Mouse (Mus musculus): Measurements from ENCODE around the gene Zfp455.
"Not testable (repeated sequence)": the region's sequence is repeated elsewhere in the genome, so short reads cannot be mapped to it uniquely, and the experiment has no call there.

Zfp455 gene

GRCm38 (mm10) chr13:67194340-67194894 lies at the start of gene Zfp455:
TSS of gene Zfp455 (plus strand) at chr13:67194506.
- DNase-seq (ENCODE audit: low spot score) = peak; percentile 60

GRCm38 (mm10) chr13:67166122-67166521 lies 28.2 kb upstream of the Zfp455 start:
- DNase-seq (ENCODE audit: low spot score) = not testable (repeated sequence)

- DNase-seq (ENCODE audit: low spot score) = peak; percentile 63
These were observed 21.1 kb upstream of the Zfp455 start, which contains the start of gene Rsl1 for GRCm38 (mm10) chr13:67172991-67173722. TSS of gene Rsl1 (plus strand) at chr13:67173182.

DNA sequence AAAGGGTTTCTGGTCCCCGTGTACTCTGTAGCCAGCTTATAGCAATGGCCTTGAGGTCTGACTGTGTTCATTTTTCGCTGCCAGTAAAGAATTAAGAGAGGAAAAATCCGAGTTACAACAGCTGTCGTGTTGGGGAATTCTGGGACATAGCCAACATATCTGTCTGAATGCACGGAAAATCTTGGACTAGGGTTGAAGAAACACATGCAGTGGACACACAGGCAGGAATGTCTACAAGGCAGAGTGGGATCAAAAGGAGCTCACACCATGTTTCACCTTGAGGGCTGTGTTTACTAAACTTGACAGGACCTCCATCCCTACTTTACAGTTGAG lies 20.6 kb upstream of the Zfp455 start:
- DNase-seq (ENCODE audit: low spot score) = no peak

DNA sequence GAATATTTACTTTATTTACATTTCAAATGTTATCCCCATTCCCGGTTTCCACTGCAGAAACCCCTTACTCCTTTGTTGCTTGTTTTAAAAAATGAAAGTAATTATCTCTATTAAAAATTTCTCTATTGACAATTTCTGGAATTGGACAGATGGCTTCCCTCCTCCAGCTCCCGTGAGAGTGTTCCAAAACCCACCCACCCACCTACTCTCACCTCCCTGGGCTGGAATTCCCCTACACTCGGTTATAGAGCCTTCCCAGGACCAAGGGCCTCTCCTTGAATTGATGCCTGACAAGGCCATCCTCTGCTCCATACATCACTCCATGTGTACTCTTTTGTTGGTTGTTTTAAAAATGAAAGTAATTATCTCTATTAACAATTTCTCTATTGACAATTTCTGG lies 7.3 kb downstream of the Zfp455 start:
- DNase-seq (ENCODE audit: low spot score) = no peak

DNA sequence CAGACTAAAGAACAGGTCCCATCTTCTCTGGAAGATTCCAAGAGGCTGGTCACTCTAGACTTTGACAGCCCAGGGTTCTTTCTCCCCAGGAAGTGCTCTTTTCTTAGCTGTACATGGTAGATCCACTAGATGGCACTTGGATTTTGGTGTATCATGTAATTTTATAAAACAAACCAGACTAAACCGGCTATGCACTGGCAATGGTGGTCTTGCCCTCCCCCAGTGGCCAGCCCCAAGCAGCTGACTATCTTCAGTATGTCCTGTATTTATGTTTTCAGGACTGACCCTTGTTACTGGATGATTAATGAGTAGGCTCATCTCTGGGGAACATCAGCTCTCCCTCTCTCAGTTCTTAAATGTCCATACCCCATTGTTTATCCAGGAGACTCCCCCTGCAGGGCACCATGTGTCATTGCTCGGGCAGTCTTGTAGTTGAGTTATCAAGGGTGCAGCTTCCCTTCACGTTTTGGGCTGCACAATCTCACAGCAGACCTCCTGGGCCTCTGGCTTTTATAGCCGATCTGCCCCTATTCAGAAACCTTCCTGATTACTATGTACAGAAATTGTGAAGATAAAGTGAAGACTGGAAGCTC lies 19.8 kb downstream of the Zfp455 start:
- DNase-seq (ENCODE audit: low spot score) = no peak
